Mouse (Mus musculus) embryo, embryonic 10 days (tissue): ENCODE data around the gene Fbxo4.

Source experiments
- DNase-seq: peaks from one replicate; pipeline ENCODE4 v3.0.0-alpha.2; 2015; ENCODE audit warnings: low spot score

Gene Fbxo4

DNA sequence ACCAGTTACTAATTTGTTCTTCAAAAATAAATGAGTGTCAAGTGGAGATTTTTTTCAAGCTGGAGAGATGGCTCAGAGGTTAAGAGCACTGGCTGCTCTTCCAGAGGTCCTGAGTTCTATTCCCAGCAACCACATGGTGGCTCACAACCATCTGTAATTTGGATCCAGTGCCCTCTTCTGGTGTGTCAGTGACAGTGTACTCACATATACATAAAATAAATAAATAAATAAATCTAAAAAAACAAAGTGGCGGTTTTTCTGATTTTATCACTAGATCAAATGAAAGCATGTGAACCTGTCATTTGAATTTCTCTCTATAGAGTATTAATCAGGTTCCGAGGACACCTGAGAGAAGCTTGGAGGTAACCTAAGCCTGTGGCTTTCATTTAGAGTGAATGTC is 1.1 kb downstream of the Fbxo4 start:
- no peak for DNase-seq

DNA sequence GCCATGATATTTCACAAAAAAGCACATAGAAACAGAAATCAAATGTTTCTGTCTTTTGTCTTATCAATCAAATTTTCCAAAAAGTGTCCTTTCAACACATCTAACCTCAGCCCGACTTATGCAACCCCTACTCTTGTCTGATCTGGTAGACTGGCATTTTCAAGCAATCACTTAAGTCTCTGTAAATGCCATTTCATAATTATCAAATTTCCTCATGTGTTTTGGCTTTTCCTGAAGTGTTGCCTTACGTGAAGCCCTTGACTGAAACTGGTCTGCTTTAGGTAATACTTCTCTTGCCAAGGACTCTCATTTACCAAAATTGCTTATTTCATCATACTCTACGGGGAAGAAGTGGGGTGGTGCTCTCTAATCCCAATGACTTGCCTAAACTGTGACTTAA is 6.1 kb downstream of the Fbxo4 start:
- no peak for DNase-seq

- DNase-seq = no peak
Observed at GRCm38 (mm10) chr15:3970193-3970592, 9.2 kb downstream of the Fbxo4 start.

DNA sequence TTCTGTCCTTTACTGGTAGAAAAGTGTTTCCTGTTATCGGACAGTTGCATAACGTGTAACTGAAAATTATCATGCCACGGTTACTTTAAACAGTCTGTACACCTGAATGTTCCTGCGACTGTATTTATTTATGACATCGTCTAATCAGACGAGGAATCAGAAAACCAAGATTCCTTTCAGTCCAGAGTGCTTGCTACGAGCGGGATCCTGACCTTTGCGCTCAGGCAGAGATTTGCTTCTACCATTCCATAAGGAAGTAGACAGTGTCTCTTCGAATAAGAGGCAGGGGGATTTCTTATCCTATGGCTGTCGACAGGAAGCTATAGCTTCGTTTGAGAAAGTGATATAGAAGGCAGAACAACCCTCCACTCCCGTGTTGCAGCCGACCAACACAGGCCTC is 9.6 kb downstream of the Fbxo4 start:
- no peak for DNase-seq

- no peak for DNase-seq
Observed at GRCm38 (mm10) chr15:3962251-3962650, 17.1 kb downstream of the Fbxo4 start.

DNA sequence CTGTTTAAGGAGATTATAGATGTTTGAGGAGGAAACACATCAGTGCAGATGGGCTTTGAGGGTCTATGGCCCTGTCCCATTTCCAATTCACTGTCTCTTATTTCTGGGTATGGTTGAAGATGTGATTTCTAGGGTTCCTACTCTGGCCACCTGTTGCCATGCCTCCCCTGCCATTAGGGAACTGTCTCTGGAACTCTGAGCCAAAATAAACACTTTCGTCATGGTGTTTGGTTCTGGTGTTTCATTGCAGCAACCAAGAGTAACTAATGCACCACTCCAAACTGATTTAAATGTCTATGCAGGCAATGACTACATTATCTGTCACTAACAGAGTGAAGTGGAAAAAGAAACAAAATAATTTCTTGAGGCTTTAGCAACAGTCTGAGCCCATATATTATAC is 19.3 kb downstream of the Fbxo4 start:
- no peak for DNase-seq

DNA sequence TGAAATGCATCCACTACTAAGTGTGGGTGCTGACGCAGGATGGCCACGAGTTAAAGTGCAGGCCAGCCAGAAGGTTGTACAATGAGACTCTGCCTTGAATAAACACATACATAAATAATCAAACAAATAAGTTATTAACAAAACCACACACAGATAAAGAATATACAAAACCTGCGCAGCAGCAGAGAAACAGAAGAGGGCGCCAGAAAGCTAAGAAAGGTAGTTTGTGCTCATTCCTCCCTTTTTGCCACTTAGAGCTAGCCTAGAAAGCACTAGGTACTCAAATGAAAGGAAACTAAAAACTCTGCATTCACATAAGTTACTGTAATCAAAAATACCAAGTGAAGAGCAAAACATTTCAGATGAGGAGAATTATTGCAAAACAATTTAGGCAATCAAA is 21.4 kb downstream of the Fbxo4 start:
- peak; percentile 54 for DNase-seq

DNA sequence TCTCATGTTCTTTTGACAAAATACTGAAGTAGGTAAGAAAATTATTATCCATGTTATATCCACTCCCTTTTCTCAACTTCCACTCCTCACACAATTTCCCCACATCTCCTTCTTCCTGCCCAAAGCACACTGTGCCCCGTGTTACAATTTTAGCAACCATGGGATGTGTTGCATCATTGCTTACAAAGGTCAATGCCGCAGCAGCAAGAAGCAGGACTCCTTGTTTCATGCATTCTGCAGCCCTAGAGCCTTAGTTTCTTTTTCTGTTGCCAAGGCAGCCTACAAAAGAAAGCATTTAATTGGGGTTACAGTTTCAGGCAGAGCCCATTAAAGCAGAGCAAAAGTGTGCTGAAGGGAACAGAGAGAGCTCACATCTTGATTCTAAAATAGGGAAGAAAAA is 24.4 kb downstream of the Fbxo4 start:
- DNase-seq = no peak

DNA sequence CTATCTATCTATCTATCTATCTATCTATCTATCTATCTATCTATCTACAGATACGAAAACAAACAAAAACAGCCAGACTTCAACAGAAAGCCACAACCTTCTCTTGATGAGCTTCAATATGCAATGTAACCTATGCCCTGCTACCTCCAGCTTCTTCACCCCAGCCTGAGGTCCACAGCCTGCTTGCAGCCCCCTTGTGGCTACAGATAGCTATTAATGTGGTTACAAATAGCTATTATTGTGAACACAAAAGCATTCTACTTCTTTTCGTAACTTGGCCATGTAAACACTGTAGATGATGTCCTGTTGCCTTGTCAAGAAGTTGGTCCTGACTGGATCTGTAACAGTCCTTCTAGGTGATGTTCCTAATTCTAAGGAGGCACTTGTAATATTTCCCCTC is 41.2 kb downstream of the Fbxo4 start:
- DNase-seq = no peak

DNA sequence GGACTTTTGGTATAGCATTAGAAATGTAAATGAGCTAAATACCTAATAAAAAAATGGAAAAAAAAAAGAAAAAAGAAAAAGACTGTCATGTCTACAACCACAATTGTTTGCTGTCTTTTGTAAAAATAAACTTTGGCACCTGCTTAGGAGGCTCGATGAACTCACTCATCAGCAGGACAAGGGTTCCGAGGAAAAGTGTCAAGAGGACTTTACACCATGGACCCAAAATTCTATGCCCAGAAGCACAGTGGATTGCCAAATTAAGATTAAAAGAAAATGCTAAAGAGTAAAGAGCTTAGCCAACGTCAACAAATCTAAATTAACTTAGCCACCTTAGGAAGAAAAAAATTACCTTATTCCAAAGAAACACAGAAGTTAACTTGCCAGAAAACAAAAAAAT is 43.3 kb downstream of the Fbxo4 start:
- no peak for DNase-seq

- no peak for DNase-seq
Observed at GRCm38 (mm10) chr15:3933466-3933865, 45.9 kb downstream of the Fbxo4 start.

DNA sequence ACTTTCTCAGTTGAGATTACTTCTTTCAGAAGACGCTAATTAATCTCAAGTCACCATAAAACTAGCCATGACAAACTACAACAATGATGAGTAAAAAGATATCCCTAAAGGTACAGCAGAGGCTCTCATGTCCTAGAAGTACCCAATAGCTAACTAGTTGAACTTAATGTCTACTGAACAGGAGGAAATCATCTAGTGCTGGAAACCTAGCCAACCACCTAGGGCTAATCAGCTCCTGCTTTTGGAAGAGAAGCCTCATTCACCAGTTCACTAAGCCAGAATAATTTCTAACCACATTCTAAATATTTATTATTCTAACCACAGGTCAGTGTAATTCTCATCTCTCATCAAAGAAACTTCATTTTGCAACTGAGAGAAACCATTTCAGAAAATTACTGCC is 47.4 kb downstream of the Fbxo4 start:
- no peak for DNase-seq
